Mouse (Mus musculus): ENCODE measurements around the gene Ucp1. TPM values are rescaled to one million over a fixed set of nuclear protein-coding genes. Genes with fewer than 3 reads are reported as not detected.
A peak's percentile ranks its signal among the peaks of the same experiment; 100 is the strongest.

The Ucp1 gene
- polyA plus RNA-seq, 1 experiment from 2014 or later, result not detected

DNA sequence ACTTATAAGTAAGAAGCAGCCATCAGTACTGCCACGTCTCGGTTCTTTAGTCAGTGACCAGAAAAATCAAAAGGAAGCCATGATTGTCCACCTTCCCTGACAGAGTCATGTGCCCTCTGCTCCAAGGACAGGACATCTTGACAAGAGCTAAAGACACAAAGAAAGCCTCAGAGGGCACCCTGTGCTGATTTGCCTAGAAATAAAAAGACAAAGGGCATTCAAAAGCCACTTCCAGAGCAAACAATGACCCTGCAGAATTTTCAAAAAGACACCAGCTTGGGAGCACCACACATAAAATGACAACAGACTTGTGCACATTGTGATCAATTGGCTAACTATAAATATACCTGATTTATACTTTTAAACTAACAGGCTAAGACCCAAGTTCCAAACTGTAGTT, 25.5 kb downstream of the Ucp1 start:
- H3K27me3 ChIP-seq (ENCODE audit: control insufficient read depth, insufficient read depth, low read length), result no peaks in the 10 kb centered on the region
- 89% methylated on average over 2 of the region's 2 CpGs for WGBS
- ATAC-seq (ENCODE audit: insufficient number of reproducible peaks, insufficient read depth, low FRiP score, low read depth), result no peak

DNA sequence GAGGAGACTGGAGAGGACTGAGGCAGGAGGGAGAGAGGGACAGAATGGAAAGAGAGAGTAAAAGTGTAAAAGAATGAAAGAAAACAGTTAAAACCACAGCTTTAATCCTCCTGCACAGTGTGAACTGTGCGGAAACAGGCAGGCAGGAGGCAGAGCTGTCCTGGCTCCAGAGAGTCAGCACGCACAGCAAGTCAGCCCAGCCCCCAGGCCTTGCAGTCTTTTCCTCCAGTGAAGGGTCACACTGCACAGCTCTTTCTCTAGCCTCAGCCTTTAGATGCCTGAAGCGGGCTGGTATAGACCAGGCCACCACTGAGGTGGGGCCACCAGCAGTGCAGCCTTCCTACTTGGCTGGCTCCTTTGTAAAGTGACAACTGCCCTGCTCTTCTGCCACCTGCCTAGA, 30.4 kb downstream of the Ucp1 start:
- no peak overlapping the region for H3K4me3 ChIP-seq (ENCODE audit: low read depth, low read length)
- ATAC-seq (ENCODE audit: insufficient number of reproducible peaks, insufficient read depth, low FRiP score, low read depth), result no peak
- no peaks in the 10 kb centered on the region for H3K4me1 ChIP-seq (ENCODE audit: control insufficient read depth, insufficient read depth, low read length)
- H3K9ac ChIP-seq (replicated peaks; ENCODE audit: low read depth, low read length), result no peak overlapping the region
- H3K27me3 ChIP-seq (ENCODE audit: control insufficient read depth, insufficient read depth, low read length), result no peaks in the 10 kb centered on the region
- WGBS, result 81% methylated on average over 3 of the region's 3 CpGs
- peaks cover 35% of the 10 kb centered on the region for H3K36me3 ChIP-seq (ENCODE audit: control insufficient read depth, insufficient read depth, low read length)
- H3K9me3 ChIP-seq (ENCODE audit: control insufficient read depth, low read depth, low read length), result no peaks in the 10 kb centered on the region
- H3K4me2 ChIP-seq (replicated peaks; ENCODE audit: low read depth, low read length), result no peak overlapping the region
- H3K27ac ChIP-seq (ENCODE audit: low read length), result no peak overlapping the region

More for the DNA sequence above, 25.5 kb downstream of the Ucp1 start:
- Histone ChIP-seq H3K4me3 (ENCODE audit: low read depth, low read length) (no peak overlapping the region), H3K27ac (ENCODE audit: low read length) (no peak overlapping the region), H3K4me1 (ENCODE audit: control insufficient read depth, insufficient read depth, low read length) (no peaks in the 10 kb centered on the region), H3K9me3 (ENCODE audit: control insufficient read depth, low read depth, low read length) (no peaks in the 10 kb centered on the region), H3K9ac (replicated peaks; ENCODE audit: low read depth, low read length) (no peak overlapping the region), H3K36me3 (ENCODE audit: control insufficient read depth, insufficient read depth, low read length) (peaks cover 28% of the 10 kb centered on the region), H3K4me2 (replicated peaks; ENCODE audit: low read depth, low read length) (no peak overlapping the region)

DNA sequence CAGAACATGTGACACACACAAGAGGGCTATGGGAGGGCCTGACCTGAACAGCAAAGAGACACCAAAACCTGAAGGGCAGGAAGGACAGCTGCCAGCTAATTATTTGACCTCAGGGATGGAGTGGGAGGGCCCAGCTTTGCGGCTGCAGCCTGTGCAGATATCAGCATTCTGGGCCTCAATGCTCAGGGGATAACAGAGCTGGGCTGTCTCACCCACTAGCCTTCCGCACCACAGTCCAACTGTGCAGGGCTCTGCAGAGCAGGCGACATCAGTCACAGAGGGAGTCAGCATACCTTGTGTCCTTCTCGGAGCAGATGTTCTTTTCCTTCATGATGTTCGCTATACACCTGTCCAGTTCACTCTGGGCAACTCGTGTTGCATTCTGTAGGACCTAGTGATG, 32.2 kb downstream of the Ucp1 start:
- H3K4me2 ChIP-seq (replicated peaks; ENCODE audit: low read depth, low read length), result no peak overlapping the region
- no peak overlapping the region for H3K27ac ChIP-seq (ENCODE audit: low read length)
- no peak overlapping the region for H3K4me3 ChIP-seq (ENCODE audit: low read depth, low read length)
- no peaks in the 10 kb centered on the region for H3K9me3 ChIP-seq (ENCODE audit: control insufficient read depth, low read depth, low read length)
- H3K27me3 ChIP-seq (ENCODE audit: control insufficient read depth, insufficient read depth, low read length), result no peaks in the 10 kb centered on the region
- peaks cover 24% of the 10 kb centered on the region for H3K36me3 ChIP-seq (ENCODE audit: control insufficient read depth, insufficient read depth, low read length)
- no peaks in the 10 kb centered on the region for H3K4me1 ChIP-seq (ENCODE audit: control insufficient read depth, insufficient read depth, low read length)
- 88% methylated on average over 6 of the region's 6 CpGs for WGBS
- H3K9ac ChIP-seq (replicated peaks; ENCODE audit: low read depth, low read length), result no peak overlapping the region
- ATAC-seq (ENCODE audit: insufficient number of reproducible peaks, insufficient read depth, low FRiP score, low read depth), result no peak

DNA sequence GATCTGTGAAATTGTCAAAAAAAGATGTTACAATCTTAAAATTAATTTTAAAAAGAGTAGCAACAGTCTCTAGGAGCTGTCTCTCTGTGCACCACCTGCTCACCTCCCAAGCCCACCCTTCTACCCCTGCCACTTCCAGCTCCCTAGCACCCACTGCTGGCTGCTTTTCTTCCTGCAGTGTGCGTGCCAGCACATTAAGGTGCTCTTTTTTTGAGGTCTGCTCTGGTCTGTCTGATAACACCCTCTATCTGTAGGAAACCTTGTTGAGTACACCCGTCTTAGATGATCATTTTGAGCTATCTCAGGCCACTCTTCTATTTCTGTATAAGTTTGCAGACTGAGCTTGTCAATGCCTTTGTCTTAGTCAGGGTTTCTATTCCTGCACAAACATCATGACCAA, 32.9 kb downstream of the Ucp1 start:
- no peaks in the 10 kb centered on the region for H3K27me3 ChIP-seq (ENCODE audit: control insufficient read depth, insufficient read depth, low read length)
- no peak for ATAC-seq (ENCODE audit: insufficient number of reproducible peaks, insufficient read depth, low FRiP score, low read depth)
- H3K27ac ChIP-seq (ENCODE audit: low read length), result no peak overlapping the region
- H3K9ac ChIP-seq (replicated peaks; ENCODE audit: low read depth, low read length), result no peak overlapping the region
- no peak overlapping the region for H3K4me3 ChIP-seq (ENCODE audit: low read depth, low read length)
- peaks cover 22% of the 10 kb centered on the region for H3K36me3 ChIP-seq (ENCODE audit: control insufficient read depth, insufficient read depth, low read length)
- H3K9me3 ChIP-seq (ENCODE audit: control insufficient read depth, low read depth, low read length), result no peaks in the 10 kb centered on the region
- no peaks in the 10 kb centered on the region for H3K4me1 ChIP-seq (ENCODE audit: control insufficient read depth, insufficient read depth, low read length)
- WGBS, result 81% methylated on average over 2 of the region's 2 CpGs
- no peak overlapping the region for H3K4me2 ChIP-seq (replicated peaks; ENCODE audit: low read depth, low read length)

DNA sequence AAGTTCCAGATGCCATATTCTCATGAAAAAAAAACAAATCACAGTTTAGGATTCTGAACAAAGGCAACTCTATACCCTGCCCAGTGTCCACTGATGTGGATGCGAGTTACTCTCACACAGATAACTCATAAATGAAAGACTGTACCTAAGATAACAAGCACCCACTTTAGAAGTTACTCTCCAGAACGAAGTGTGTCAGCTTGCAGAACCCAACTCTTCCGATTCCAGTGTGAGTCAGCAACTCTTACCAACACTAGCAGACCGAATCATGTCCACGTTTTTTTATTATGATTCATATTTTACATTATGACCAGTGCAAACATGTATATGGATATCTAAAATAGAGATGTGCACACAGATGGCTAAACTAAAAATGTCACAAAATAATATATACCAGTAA, 37.7 kb downstream of the Ucp1 start:
- H3K27me3 ChIP-seq (ENCODE audit: control insufficient read depth, insufficient read depth, low read length), result no peaks in the 10 kb centered on the region
- no peaks in the 10 kb centered on the region for H3K4me1 ChIP-seq (ENCODE audit: control insufficient read depth, insufficient read depth, low read length)
- ATAC-seq (ENCODE audit: insufficient number of reproducible peaks, insufficient read depth, low FRiP score, low read depth), result no peak
- no peaks in the 10 kb centered on the region for H3K9me3 ChIP-seq (ENCODE audit: control insufficient read depth, low read depth, low read length)
- no peak overlapping the region for H3K4me3 ChIP-seq (ENCODE audit: low read depth, low read length)
- no peak overlapping the region for H3K27ac ChIP-seq (ENCODE audit: low read length)
- 93% methylated on average over 5 of the region's 5 CpGs for WGBS
- no peak overlapping the region for H3K4me2 ChIP-seq (replicated peaks; ENCODE audit: low read depth, low read length)
- no peak overlapping the region for H3K9ac ChIP-seq (replicated peaks; ENCODE audit: low read depth, low read length)
- peaks cover 5% of the 10 kb centered on the region; the same call in 1 of the 2 replicates for H3K36me3 ChIP-seq (ENCODE audit: control insufficient read depth, insufficient read depth, low read length)

DNA sequence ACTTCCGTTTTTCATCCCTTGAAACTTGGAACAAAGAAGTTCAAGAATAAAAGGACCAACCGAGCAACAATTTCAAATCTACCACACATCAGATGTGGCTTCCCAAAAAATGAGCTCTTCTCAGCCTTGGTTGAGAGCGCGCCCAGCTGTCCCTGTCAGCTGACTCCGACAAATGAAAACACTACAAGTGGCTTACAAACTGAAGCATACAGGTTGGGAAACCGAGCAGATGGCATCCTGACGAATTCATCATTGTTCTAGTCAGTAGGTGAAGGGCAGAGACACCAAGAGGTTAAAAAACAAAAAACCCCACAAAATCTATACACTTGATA, 41.4 kb downstream of the Ucp1 start:
- peak overlapping the region; percentile 41; the same call in 1 of the 2 replicates for H3K9ac ChIP-seq (replicated peaks; ENCODE audit: low read depth, low read length)
- H3K27ac ChIP-seq (ENCODE audit: low read length), result no peak overlapping the region
- no peaks in the 10 kb centered on the region for H3K27me3 ChIP-seq (ENCODE audit: control insufficient read depth, insufficient read depth, low read length)
- no peaks in the 10 kb centered on the region for H3K9me3 ChIP-seq (ENCODE audit: control insufficient read depth, low read depth, low read length)
- H3K4me2 ChIP-seq (replicated peaks; ENCODE audit: low read depth, low read length), result peak overlapping the region; percentile 91
- H3K36me3 ChIP-seq (ENCODE audit: control insufficient read depth, insufficient read depth, low read length), result peaks cover 5% of the 10 kb centered on the region; the same call in 1 of the 2 replicates
- 8% methylated on average over 7 of the region's 7 CpGs for WGBS
- peak overlapping the region; percentile 48 for H3K4me3 ChIP-seq (ENCODE audit: low read depth, low read length)
- no peak for ATAC-seq (ENCODE audit: insufficient number of reproducible peaks, insufficient read depth, low FRiP score, low read depth)
- no peaks in the 10 kb centered on the region for H3K4me1 ChIP-seq (ENCODE audit: control insufficient read depth, insufficient read depth, low read length)

DNA sequence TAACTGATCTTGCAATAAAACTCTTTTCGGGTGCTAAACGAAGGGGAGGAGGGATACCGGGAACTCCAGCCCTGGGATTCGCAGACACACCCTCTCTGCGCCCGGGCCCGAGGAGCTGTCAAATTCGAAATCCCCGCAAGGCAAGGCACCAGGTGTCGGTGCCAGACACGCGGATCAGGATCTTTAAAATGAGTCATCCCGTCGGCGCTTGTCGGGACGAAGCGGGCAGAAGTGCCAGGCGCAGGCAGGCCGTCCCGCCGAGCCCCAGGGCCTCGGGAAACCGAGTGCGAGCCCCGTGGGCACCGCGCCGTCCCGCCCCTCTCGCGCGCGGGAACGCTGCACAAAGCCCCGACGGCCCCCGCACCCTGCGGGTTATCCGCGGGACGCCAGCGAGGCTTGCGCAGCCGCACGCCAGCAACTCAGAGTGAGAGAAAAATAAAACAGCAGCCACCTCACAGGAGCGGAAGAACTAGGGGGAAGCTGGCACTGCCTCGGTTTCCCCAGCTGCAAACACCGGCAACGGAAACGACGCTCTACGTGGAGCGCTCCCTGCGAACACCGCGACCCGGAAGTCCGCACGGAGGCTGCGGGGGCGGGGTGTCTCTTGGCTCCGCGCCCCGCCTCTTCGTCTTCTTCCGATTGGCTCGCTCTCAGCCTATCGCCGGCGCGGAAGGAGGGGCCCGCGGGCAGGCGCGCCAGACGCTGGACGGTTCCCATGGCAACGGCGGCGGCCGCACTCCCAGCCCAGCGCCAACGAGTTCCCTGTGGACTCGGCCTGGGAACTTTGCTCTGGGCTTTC, 41.9 kb downstream of the Ucp1 start, which contains the start of gene Elmod2:
Gene Elmod2 (minus strand): TSS at position 588 of the 799 bp plus-strand sequence.
- H3K27ac ChIP-seq (ENCODE audit: low read length), result no peak within 1 kb of the TSS

GRCm38 (mm10) chr8:83332864-83333263, 42.7 kb downstream of the Ucp1 start:
- Histone ChIP-seq H3K9me3 (ENCODE audit: control insufficient read depth, low read depth, low read length) (no peaks in the 10 kb centered on the region), H3K9ac (replicated peaks; ENCODE audit: low read depth, low read length) (no peak overlapping the region), H3K27me3 (ENCODE audit: control insufficient read depth, insufficient read depth, low read length) (no peaks in the 10 kb centered on the region), H3K4me3 (ENCODE audit: low read depth, low read length) (peak overlapping the region; percentile 48), H3K36me3 (ENCODE audit: control insufficient read depth, insufficient read depth, low read length) (peaks cover 5% of the 10 kb centered on the region; the same call in 1 of the 2 replicates), H3K4me2 (replicated peaks; ENCODE audit: low read depth, low read length) (peak overlapping the region; percentile 50), H3K27ac (ENCODE audit: low read length) (no peak overlapping the region), H3K4me1 (ENCODE audit: control insufficient read depth, insufficient read depth, low read length) (no peaks in the 10 kb centered on the region)
- WGBS, result 9% methylated on average over 7 of the region's 7 CpGs
- ATAC-seq (ENCODE audit: insufficient number of reproducible peaks, insufficient read depth, low FRiP score, low read depth), result no peak

More for the DNA sequence above, 41.9 kb downstream of the Ucp1 start, which contains the start of gene Elmod2:
- WGBS, result under 1% methylated on average over 72 of the region's 85 CpGs
- Histone ChIP-seq H3K4me2 (replicated peaks; ENCODE audit: low read depth, low read length) (peak within 1 kb of the TSS; percentile 91), H3K4me1 (ENCODE audit: control insufficient read depth, insufficient read depth, low read length) (no peaks in the 10 kb centered on the region), H3K9me3 (ENCODE audit: control insufficient read depth, low read depth, low read length) (no peaks in the 10 kb centered on the region), H3K4me3 (ENCODE audit: low read depth, low read length) (peak within 1 kb of the TSS; percentile 48), H3K9ac (replicated peaks; ENCODE audit: low read depth, low read length) (peak within 1 kb of the TSS; percentile 41; the same call in 1 of the 2 replicates), H3K27me3 (ENCODE audit: control insufficient read depth, insufficient read depth, low read length) (no peaks in the 10 kb centered on the region), H3K36me3 (ENCODE audit: control insufficient read depth, insufficient read depth, low read length) (peaks cover 5% of the 10 kb centered on the region; the same call in 1 of the 2 replicates)
- peak; percentile 98 for ATAC-seq (ENCODE audit: insufficient number of reproducible peaks, insufficient read depth, low FRiP score, low read depth)
